Mouse (Mus musculus) ES-E14 (cell line): ENCODE data around the gene Frs2.

ENCODE experiments used
- CHD2 ChIP-seq: IDR thresholded peaks from 2 replicates; pipeline ENCODE4 v1.6.1; 2014; ENCODE audit warnings: mild to moderate bottlenecking, low read depth, low read length, inconsistent platforms
- HCFC1 ChIP-seq: IDR thresholded peaks from 2 replicates; pipeline ENCODE4 v1.6.1; 2012; ENCODE audit warnings: low read length, inconsistent platforms, borderline replicate concordance; ENCODE audit not compliant: insufficient read depth

DNA sequence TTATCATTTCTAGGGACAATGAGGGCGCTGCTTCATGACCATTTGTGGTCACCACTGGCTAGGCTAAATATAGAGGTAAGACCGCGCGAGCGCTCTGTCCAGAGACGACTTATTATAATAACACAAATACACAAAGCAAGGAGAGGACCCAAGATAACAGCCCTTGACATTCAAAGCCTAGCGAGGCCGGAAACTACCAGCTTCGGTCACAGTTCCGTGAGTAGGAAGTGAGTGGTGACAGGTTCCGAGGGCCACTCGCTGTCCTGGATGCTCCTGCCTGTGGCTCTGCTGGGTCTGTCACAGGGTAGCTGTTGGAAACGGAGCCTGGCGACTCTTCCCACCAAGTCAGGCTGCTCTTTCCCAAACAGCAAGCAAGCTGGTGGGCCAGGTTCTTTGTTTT lies 106.0 kb downstream of the Frs2 start:
- TF ChIP-seq CHD2: no peak
- TF ChIP-seq HCFC1: no peak
